Mouse (Mus musculus): ENCODE results near the gene Dok5. TPM values are rescaled to one million over a fixed set of nuclear protein-coding genes. Genes with fewer than 3 reads are reported as not detected.

The Dok5 gene
- polyA plus RNA-seq, 1 experiment, result 0.02 TPM

GRCm38 (mm10) chr2:170731205-170731604, 402 bp upstream of the Dok5 start:
- Histone ChIP-seq H3K79me2 (ENCODE audit: control insufficient read depth, insufficient read depth) (no peaks in the 10 kb centered on the region), H3ac (ENCODE audit: control insufficient read depth, insufficient read length) (no peak overlapping the region), H3K4me2 (ENCODE audit: low read depth) (no peak overlapping the region), H3K4me3 (no peak overlapping the region), H3K36me3 (ENCODE audit: control insufficient read depth, insufficient read depth) (no peaks in the 10 kb centered on the region), H3K27me3 (ENCODE audit: control insufficient read depth, insufficient read depth, insufficient read length) (no peaks in the 10 kb centered on the region)
- no peak for TF ChIP-seq CEBPB (IDR thresholded peaks at IDR 0.05; ENCODE audit: insufficient read depth, poor library complexity, severe bottlenecking)
- no peak for TF ChIP-seq POLR2A (IDR thresholded peaks at IDR 0.05; ENCODE audit: insufficient read length, low read depth)
- no peak for TF ChIP-seq TCF12 (IDR thresholded peaks at IDR 0.05; ENCODE audit: insufficient read depth, poor library complexity, severe bottlenecking)
- no peak for TF ChIP-seq MAX (IDR thresholded peaks at IDR 0.05; ENCODE audit: low read depth)
- TF ChIP-seq SRF (IDR thresholded peaks at IDR 0.05; ENCODE audit: control insufficient read depth, insufficient read length, low read depth), result no peak
- TF ChIP-seq REST (IDR thresholded peaks at IDR 0.05; ENCODE audit: insufficient read depth, insufficient read length), result no peak
- TF ChIP-seq E2F4 (IDR thresholded peaks at IDR 0.05; ENCODE audit: insufficient read depth), result no peak
- no peak for TF ChIP-seq POLR2AphosphoS2 (IDR thresholded peaks at IDR 0.05; ENCODE audit: insufficient read length, low read depth)
- no peak for TF ChIP-seq MYOG (IDR thresholded peaks at IDR 0.05; ENCODE audit: control insufficient read depth in 1 of 3, insufficient read depth in 1 of 3, insufficient read length in 2 of 3, low read depth in 2 of 3)
- no peak for TF ChIP-seq TCF3 (IDR thresholded peaks at IDR 0.05; ENCODE audit: insufficient read length, low read depth)
- no peak for TF ChIP-seq USF1 (IDR thresholded peaks at IDR 0.05; ENCODE audit: low read depth)
- TF ChIP-seq MYOD1 (IDR thresholded peaks at IDR 0.05; ENCODE audit: control insufficient read depth in 1 of 3, insufficient read length in 2 of 3, low read depth in 2 of 3), result no peak

DNA sequence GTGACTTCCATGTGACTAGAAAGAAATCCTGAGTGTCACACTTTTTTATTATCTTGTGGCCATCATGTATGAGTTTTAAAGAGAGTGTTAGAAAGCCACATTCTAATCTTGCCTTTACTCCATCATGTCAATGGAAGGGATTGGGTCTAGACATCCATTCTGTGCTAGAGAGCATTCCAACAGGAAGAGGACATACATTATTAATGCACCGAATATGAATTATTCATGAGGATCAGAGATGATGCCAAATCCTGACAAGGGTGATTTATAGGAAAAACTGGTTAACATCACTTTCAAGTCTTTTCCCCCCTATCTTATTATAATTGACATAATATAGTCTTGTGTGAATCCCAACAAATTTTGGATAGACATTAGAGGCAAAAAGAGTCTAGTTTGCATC, 2.1 kb downstream of the Dok5 start:
- H3ac ChIP-seq (ENCODE audit: control insufficient read depth, insufficient read length), result no peak overlapping the region
- H3K4me3 ChIP-seq, result no peak overlapping the region
- no peak overlapping the region for H3K4me2 ChIP-seq (ENCODE audit: low read depth)
- no peaks in the 10 kb centered on the region for H3K36me3 ChIP-seq (ENCODE audit: control insufficient read depth, insufficient read depth)
- no peaks in the 10 kb centered on the region for H3K79me2 ChIP-seq (ENCODE audit: control insufficient read depth, insufficient read depth)
- no peaks in the 10 kb centered on the region for H3K27me3 ChIP-seq (ENCODE audit: control insufficient read depth, insufficient read depth, insufficient read length)
- TF ChIP-seq MYOD1 (IDR thresholded peaks at IDR 0.05; ENCODE audit: control insufficient read depth in 1 of 3, insufficient read length in 2 of 3, low read depth in 2 of 3) (no peak), MAX (IDR thresholded peaks at IDR 0.05; ENCODE audit: low read depth) (no peak), E2F4 (IDR thresholded peaks at IDR 0.05; ENCODE audit: insufficient read depth) (no peak)

DNA sequence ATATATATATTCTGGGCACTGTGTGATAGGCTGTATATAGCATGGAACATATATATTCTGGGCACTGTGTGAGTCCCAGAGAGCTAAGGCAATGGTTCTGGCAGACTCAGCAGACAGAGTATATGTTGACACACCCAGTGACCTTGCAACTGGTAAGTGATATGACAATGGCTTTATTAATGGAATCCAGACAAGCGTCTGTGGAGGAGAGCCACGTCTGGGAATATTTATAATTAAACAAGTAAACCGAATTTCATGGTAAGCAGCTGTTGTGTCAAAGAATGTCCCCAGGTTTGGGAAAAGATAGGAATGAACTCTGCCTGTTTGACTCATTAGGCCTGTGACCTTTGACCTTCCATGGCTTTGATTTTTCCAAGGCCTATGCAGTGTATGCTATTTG, 2.8 kb downstream of the Dok5 start:
- TF ChIP-seq POLR2A (IDR thresholded peaks at IDR 0.05; ENCODE audit: insufficient read length, low read depth) (no peak), CEBPB (IDR thresholded peaks at IDR 0.05; ENCODE audit: insufficient read depth, poor library complexity, severe bottlenecking) (no peak), USF1 (IDR thresholded peaks at IDR 0.05; ENCODE audit: low read depth) (no peak), E2F4 (IDR thresholded peaks at IDR 0.05; ENCODE audit: insufficient read depth) (no peak), MYOG (IDR thresholded peaks at IDR 0.05; ENCODE audit: control insufficient read depth in 1 of 3, insufficient read depth in 1 of 3, insufficient read length in 2 of 3, low read depth in 2 of 3) (no peak), TCF3 (IDR thresholded peaks at IDR 0.05; ENCODE audit: insufficient read length, low read depth) (no peak), POLR2AphosphoS2 (IDR thresholded peaks at IDR 0.05; ENCODE audit: insufficient read length, low read depth) (no peak), MYOD1 (IDR thresholded peaks at IDR 0.05; ENCODE audit: control insufficient read depth in 1 of 3, insufficient read length in 2 of 3, low read depth in 2 of 3) (no peak), SRF (IDR thresholded peaks at IDR 0.05; ENCODE audit: control insufficient read depth, insufficient read length, low read depth) (no peak), REST (IDR thresholded peaks at IDR 0.05; ENCODE audit: insufficient read depth, insufficient read length) (no peak), TCF12 (IDR thresholded peaks at IDR 0.05; ENCODE audit: insufficient read depth, poor library complexity, severe bottlenecking) (no peak), MAX (IDR thresholded peaks at IDR 0.05; ENCODE audit: low read depth) (no peak)
- Histone ChIP-seq H3K36me3 (ENCODE audit: control insufficient read depth, insufficient read depth) (no peaks in the 10 kb centered on the region), H3ac (ENCODE audit: control insufficient read depth, insufficient read length) (no peak overlapping the region), H3K4me2 (ENCODE audit: low read depth) (no peak overlapping the region), H3K79me2 (ENCODE audit: control insufficient read depth, insufficient read depth) (no peaks in the 10 kb centered on the region), H3K4me3 (no peak overlapping the region), H3K27me3 (ENCODE audit: control insufficient read depth, insufficient read depth, insufficient read length) (no peaks in the 10 kb centered on the region)

DNA sequence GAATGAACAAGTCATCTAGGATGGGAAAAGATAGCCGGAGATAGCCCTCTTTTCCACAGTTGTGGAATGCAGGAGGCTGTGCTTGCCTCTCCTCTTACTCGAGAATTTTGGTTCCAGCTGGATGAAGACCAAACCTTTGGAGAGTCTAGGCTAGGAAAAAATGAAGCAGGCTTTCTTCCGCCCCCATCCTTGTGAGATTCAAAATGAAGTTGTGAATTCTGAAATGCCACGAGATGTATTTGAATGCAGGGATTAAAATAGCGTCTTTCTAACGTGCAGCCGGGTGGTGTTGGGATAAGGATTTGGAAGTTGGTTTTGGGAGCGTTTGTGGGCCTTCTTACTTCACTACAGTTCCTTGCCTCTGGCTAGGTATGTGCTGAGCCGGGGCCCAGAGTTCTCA, 6.8 kb downstream of the Dok5 start:
- Histone ChIP-seq H3K4me2 (ENCODE audit: low read depth) (no peak overlapping the region), H3K4me3 (no peak overlapping the region), H3K27me3 (ENCODE audit: control insufficient read depth, insufficient read depth, insufficient read length) (no peaks in the 10 kb centered on the region), H3ac (ENCODE audit: control insufficient read depth, insufficient read length) (no peak overlapping the region), H3K79me2 (ENCODE audit: control insufficient read depth, insufficient read depth) (no peaks in the 10 kb centered on the region), H3K36me3 (ENCODE audit: control insufficient read depth, insufficient read depth) (no peaks in the 10 kb centered on the region)
- no peak for TF ChIP-seq MYOD1 (IDR thresholded peaks at IDR 0.05; ENCODE audit: control insufficient read depth in 1 of 3, insufficient read length in 2 of 3, low read depth in 2 of 3)
- TF ChIP-seq TCF3 (IDR thresholded peaks at IDR 0.05; ENCODE audit: insufficient read length, low read depth), result no peak
- TF ChIP-seq MAX (IDR thresholded peaks at IDR 0.05; ENCODE audit: low read depth), result no peak

GRCm38 (mm10) chr2:170738891-170739290, 7.3 kb downstream of the Dok5 start:
- H3K79me2 ChIP-seq (ENCODE audit: control insufficient read depth, insufficient read depth), result no peaks in the 10 kb centered on the region
- no peaks in the 10 kb centered on the region for H3K36me3 ChIP-seq (ENCODE audit: control insufficient read depth, insufficient read depth)
- H3K4me3 ChIP-seq, result no peak overlapping the region
- TF ChIP-seq POLR2AphosphoS2 (IDR thresholded peaks at IDR 0.05; ENCODE audit: insufficient read length, low read depth), result no peak
- H3ac ChIP-seq (ENCODE audit: control insufficient read depth, insufficient read length), result no peak overlapping the region
- no peak overlapping the region for H3K4me2 ChIP-seq (ENCODE audit: low read depth)
- H3K27me3 ChIP-seq (ENCODE audit: control insufficient read depth, insufficient read depth, insufficient read length), result no peaks in the 10 kb centered on the region
